Mouse (Mus musculus) megakaryocyte, embryonic 14.5 days (primary cell): ENCODE measurements around the gene Gpr107. TPM values are rescaled to one million over a fixed set of nuclear protein-coding genes. Genes with fewer than 3 reads are reported as not detected.
"Not testable (repeated sequence)": the region's sequence is repeated elsewhere in the genome, so short reads cannot be mapped to it uniquely, and the experiment has no call there.

Experiments
- H3K27me3 ChIP-seq: replicated peaks from 2 replicates; pipeline ENCODE3; 2012; ENCODE audit warnings: inconsistent platforms
- H3K36me3 ChIP-seq: replicated peaks from 2 replicates; pipeline ENCODE3; 2012; ENCODE audit warnings: low read length, inconsistent platforms, mixed read lengths
- H3K4me1 ChIP-seq: 2 replicates; pipeline ENCODE4 v1.6.1; 2012; ENCODE audit warnings: inconsistent platforms
- H3K4me3 ChIP-seq: replicated peaks from 2 replicates; pipeline ENCODE3; 2012; ENCODE audit warnings: moderate library complexity, mild to moderate bottlenecking, inconsistent platforms
- H3K9me3 ChIP-seq: 2 replicates; pipeline ENCODE4 v1.6.1; 2012; ENCODE audit warnings: inconsistent platforms
- FLI1 ChIP-seq: IDR thresholded peaks from 2 replicates; pipeline ENCODE4 v1.6.1; 2012; ENCODE audit warnings: low read length, inconsistent platforms, mixed read lengths
- GATA1 ChIP-seq: IDR thresholded peaks from 3 replicates; pipeline ENCODE4 v1.6.1; 2012; ENCODE audit warnings: mixed read lengths, low read length, inconsistent platforms, borderline replicate concordance
- polyA plus RNA-seq: library from polyadenylated mRNA; stranded (reverse); fragments of >175 nt; gene quantifications from 2 replicates; pipeline ENCODE4 v1.2.3, GENCODE M21; 2012; ENCODE audit warnings: low replicate concordance; ENCODE audit not compliant: insufficient read depth

Gpr107 gene
- polyA plus RNA-seq, 1 experiment: 11.9 TPM

- peak overlapping the region; percentile 53 for H3K4me3 ChIP-seq
- no peaks in the 10 kb centered on the region for H3K27me3 ChIP-seq
- H3K4me1 ChIP-seq: peaks cover 86% of the 10 kb centered on the region
- H3K9me3 ChIP-seq: no peaks in the 10 kb centered on the region
- H3K36me3 ChIP-seq: peaks cover 87% of the 10 kb centered on the region
- no peak for TF ChIP-seq GATA1
- TF ChIP-seq FLI1: no peak
Measured at GRCm38 (mm10) chr2:31170164-31170563, 18.0 kb downstream of the Gpr107 start.

GRCm38 (mm10) chr2:31172001-31172400 is 19.9 kb downstream of the Gpr107 start:
- H3K4me1 ChIP-seq: peaks cover 70% of the 10 kb centered on the region
- TF ChIP-seq FLI1 (no peak), GATA1 (no peak)
- H3K4me3 ChIP-seq: peak overlapping the region; percentile 87
- H3K36me3 ChIP-seq: peaks cover 98% of the 10 kb centered on the region
- no peaks in the 10 kb centered on the region for H3K27me3 ChIP-seq
- no peaks in the 10 kb centered on the region for H3K9me3 ChIP-seq

GRCm38 (mm10) chr2:31172536-31172935 is 20.4 kb downstream of the Gpr107 start:
- H3K36me3 ChIP-seq: peaks cover 98% of the 10 kb centered on the region

GRCm38 (mm10) chr2:31173290-31173689 is 21.2 kb downstream of the Gpr107 start:
- no peak overlapping the region for H3K4me3 ChIP-seq
- TF ChIP-seq FLI1 (no peak), GATA1 (no peak)
- no peaks in the 10 kb centered on the region for H3K9me3 ChIP-seq
- H3K4me1 ChIP-seq: peaks cover 75% of the 10 kb centered on the region
- H3K27me3 ChIP-seq: no peaks in the 10 kb centered on the region
- H3K36me3 ChIP-seq: peaks cover 98% of the 10 kb centered on the region

More at GRCm38 (mm10) chr2:31172536-31172935, 20.4 kb downstream of the Gpr107 start:
- H3K4me3 ChIP-seq: peak overlapping the region; percentile 87
- TF ChIP-seq GATA1: no peak
- TF ChIP-seq FLI1: no peak
- peaks cover 71% of the 10 kb centered on the region for H3K4me1 ChIP-seq
- no peaks in the 10 kb centered on the region for H3K27me3 ChIP-seq
- H3K9me3 ChIP-seq: no peaks in the 10 kb centered on the region

- Histone ChIP-seq H3K4me1 (peaks cover 74% of the 10 kb centered on the region), H3K36me3 (peaks cover 92% of the 10 kb centered on the region)
- not testable (repeated sequence) for H3K27me3 ChIP-seq, H3K4me3 ChIP-seq, H3K9me3 ChIP-seq
Measured at GRCm38 (mm10) chr2:31178593-31178992, 26.5 kb downstream of the Gpr107 start.

GRCm38 (mm10) chr2:31179471-31179870 is 27.4 kb downstream of the Gpr107 start:
- H3K4me3 ChIP-seq: peak overlapping the region; percentile 79
- peaks cover 70% of the 10 kb centered on the region for H3K4me1 ChIP-seq
- H3K36me3 ChIP-seq: peaks cover 92% of the 10 kb centered on the region
- no peak for TF ChIP-seq FLI1
- no peak for TF ChIP-seq GATA1
- H3K27me3 ChIP-seq: no peaks in the 10 kb centered on the region
- no peaks in the 10 kb centered on the region for H3K9me3 ChIP-seq

GRCm38 (mm10) chr2:31180081-31180551 is 28.0 kb downstream of the Gpr107 start:
- Histone ChIP-seq H3K27me3 (no peaks in the 10 kb centered on the region), H3K9me3 (no peaks in the 10 kb centered on the region), H3K4me3 (peak overlapping the region; percentile 74), H3K36me3 (peaks cover 93% of the 10 kb centered on the region), H3K4me1 (peaks cover 76% of the 10 kb centered on the region)
- no peak for TF ChIP-seq GATA1
- TF ChIP-seq FLI1: no peak

- no peaks in the 10 kb centered on the region for H3K9me3 ChIP-seq
- H3K27me3 ChIP-seq: no peaks in the 10 kb centered on the region
- TF ChIP-seq FLI1 (no peak), GATA1 (no peak)
- H3K4me3 ChIP-seq: no peak overlapping the region
- H3K4me1 ChIP-seq: peaks cover 86% of the 10 kb centered on the region
- H3K36me3 ChIP-seq: peaks cover 93% of the 10 kb centered on the region
Measured at GRCm38 (mm10) chr2:31182786-31183330, 30.7 kb downstream of the Gpr107 start.

GRCm38 (mm10) chr2:31183830-31184229 is 31.7 kb downstream of the Gpr107 start:
- H3K4me3 ChIP-seq: no peak overlapping the region
- no peak for TF ChIP-seq FLI1
- TF ChIP-seq GATA1: no peak
- H3K27me3 ChIP-seq: no peaks in the 10 kb centered on the region
- peaks cover 77% of the 10 kb centered on the region for H3K4me1 ChIP-seq
- H3K9me3 ChIP-seq: no peaks in the 10 kb centered on the region
- peaks cover 93% of the 10 kb centered on the region for H3K36me3 ChIP-seq

- peaks cover 36% of the 10 kb centered on the region for H3K4me1 ChIP-seq
- H3K27me3 ChIP-seq: no peaks in the 10 kb centered on the region
- peaks cover 13% of the 10 kb centered on the region for H3K9me3 ChIP-seq
- peaks cover 94% of the 10 kb centered on the region for H3K36me3 ChIP-seq
- TF ChIP-seq GATA1 (no peak), FLI1 (no peak)
- no peak overlapping the region for H3K4me3 ChIP-seq
Measured at GRCm38 (mm10) chr2:31188691-31189090, 36.6 kb downstream of the Gpr107 start.
